Mouse (Mus musculus) lung, postnatal 14 days (tissue): Measurements from ENCODE around the gene Ocel1.

ENCODE experiments used
- DNase-seq: peaks from one replicate; pipeline ENCODE4 v3.0.0; 2021

Gene Ocel1

DNA sequence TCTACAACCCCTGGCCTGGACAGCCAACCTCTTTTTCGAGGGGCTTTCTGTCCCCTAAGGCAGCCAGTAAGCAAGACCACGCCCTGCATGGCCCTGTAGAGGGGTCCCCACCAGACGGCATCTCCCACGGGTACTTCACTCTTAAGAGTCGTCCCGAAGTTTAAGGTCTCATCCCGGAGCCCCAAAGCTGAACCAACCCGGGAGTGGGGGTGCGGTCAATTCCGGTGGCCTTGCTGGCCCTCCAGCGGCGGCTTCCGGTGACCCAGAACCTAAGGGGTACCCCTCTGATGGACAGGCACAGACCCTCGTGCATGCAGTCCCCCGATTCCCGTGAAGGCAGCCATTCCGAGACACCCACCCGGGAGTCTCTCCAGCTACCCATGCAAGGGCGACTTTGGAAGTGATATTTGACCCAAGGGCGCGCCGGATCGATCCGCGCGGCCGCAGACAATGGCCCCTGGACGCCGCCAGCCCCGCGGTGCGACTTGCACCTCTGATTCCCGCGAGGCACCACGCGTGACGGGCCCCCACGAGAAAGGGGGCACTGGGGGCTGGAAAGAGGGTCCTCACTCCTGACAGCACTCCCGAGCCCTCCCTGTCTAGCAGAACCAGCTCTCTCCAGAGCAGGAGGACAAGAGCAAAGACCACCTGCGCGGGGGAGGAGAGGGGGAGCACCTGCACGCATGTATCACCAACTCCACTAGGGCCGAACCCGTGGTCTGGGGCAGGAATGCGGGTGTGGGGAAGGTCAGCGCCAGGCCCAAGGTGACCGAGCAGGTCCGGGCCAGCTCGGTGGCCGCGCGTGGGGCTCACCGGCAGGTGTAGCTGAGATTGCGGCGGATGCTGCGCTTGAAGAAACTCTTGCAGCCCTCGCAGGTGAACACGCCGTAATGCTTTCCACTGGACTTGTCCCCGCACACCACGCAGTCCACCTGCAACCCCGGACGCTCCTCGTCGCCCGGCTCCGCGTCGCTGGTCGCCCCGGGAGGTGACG, 9.4 kb downstream of the Ocel1 start:
- no peak for DNase-seq

DNA sequence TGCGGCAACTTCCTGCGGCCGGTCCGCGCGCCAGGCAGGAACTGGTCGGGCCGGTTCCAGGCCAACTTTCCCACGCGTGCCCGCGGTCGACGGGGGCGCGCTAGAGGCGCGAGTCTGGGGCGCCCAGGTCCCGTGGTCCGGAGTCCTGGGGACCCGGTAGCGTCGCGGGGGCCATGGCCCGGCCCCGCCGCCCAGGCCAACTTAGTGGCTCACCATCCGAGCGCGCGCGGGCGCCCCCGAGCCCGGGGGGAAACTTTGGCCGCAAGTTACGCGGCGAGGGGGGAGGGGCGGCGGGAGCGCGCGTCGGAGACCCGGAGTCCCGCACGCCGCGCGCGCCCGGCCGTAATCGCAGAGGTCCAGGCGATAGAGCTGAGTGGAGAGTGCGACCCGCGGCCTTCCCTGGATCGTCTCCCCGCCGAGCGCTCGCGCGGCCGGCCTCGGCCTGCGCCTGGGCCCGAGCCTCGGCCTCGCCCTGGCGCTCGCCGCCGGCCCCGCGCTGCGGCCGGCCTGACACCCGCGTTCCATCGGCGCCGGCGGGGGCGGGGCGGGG, 10.4 kb downstream of the Ocel1 start, which contains the start of gene Nr2f6:
Nr2f6 (minus strand) TSS at position 540 of the 550 bp plus-strand sequence.
- DNase-seq = peak; percentile 82

DNA sequence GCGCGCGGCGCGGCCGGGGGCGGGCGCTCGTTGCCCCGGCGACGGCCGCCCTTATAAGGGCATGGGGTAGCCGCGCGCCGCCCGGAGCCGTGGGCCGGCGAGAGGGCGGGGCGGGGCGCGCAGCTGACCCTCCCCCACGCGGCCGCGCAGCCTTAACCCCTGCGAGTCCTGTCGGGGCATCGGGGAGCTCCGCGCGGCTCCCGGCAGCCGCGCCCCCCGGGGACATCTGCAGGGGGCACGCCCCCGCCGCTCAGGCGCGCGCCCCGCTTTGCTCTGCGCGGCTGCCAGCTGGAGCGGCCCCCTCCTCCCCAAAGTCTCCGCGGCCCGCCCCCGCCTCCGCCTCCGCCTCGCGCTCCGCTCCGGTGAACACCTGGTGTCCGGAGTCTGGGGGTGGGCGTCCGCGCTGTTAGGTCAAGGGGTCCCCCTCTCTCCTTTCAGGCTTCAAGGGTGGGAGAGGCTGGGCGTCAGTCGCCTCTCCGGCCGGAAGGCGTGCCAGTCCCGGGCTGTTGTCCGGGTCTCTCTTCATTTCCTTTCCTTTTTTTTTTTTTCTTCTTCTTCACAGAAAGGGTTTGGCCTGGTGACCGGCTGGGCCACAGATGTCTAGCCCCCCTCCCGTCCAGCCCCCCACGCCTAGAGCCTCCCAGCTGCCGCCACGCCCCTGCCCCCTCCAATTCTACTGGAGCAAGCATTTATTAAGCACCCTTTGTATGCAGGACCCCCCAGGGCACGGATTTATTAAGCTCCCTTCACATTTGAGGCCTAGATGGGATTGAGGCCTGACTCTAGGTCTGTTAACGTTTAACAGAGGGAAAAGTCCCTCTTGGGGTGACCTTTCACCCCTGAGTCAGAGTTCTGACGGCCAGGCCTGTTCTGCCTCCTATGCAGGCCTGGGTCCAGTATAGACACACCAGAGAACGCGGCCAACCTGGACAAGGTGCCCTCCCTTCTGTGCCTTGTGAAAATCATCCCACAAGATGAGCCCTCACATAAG, 11.2 kb downstream of the Ocel1 start:
- DNase-seq = peak; percentile 89

DNA sequence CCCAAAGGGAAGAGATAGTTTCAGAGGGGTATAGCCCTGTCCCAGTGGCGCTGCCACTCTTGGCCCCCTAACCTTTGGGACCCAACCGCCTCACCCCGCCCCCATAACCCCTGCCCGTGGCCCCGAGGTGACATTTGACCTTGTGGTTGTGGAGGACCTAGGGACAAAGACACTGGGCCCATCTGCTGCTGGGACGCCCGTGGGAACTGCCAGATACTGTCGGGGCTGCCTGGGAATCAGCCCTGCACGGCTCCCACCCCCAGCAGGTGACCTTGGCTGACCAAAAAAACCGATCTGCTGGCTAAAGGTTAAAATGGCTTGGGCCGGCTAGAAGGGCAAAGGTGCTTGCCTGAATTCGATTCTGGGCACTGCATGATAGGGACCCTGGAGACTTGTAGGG, 12.3 kb downstream of the Ocel1 start:
- DNase-seq = no peak

DNA sequence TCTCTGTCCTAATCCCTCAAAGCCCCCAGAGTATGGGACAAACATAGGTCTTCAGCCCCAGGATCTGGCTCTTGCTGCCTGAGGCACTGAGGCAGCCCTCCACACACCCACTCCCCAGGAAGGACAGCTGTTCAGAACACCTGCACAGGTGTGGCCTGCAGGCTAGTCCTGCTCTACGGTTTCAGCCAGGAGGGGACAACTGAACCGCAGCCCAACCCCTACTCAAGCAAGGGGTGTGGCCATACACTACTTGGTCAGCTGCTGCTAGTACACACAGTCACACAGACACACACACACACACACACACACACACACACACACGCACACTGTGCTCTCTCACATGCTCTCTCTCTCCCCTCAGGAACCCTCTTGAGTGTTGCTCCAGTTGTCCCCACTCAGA, 12.8 kb downstream of the Ocel1 start:
- DNase-seq = no peak

DNA sequence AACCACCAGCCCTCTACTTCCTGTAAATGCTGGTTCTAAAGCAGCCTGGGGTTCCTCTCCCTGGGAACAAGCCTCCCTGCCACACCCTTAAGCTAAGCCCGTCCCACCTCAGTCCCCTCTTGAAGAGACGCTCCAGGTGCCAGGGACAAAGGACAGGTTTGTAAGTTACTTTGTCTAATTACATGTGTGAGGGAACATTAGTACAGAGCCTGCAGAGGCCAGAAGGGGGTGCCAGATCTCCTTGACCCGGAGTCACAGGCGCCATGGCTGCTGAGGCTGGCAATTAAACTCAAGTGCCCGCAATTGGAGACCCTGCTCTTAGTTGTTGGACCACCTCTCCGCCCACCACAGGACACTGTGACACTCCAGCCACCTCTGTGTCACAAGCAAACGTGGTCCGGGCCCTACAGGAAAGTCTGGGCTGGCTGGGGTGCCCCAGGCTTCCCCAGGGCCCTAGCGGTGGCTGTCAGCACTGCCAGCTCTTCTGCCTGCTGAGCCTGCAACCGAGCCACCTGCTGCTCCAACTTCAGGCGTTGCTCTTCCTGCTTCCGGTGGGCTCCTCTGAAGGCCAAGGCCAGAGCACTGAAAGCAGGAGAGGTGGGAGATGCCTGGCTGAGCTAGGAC, 14.2 kb downstream of the Ocel1 start:
- DNase-seq = no peak

DNA sequence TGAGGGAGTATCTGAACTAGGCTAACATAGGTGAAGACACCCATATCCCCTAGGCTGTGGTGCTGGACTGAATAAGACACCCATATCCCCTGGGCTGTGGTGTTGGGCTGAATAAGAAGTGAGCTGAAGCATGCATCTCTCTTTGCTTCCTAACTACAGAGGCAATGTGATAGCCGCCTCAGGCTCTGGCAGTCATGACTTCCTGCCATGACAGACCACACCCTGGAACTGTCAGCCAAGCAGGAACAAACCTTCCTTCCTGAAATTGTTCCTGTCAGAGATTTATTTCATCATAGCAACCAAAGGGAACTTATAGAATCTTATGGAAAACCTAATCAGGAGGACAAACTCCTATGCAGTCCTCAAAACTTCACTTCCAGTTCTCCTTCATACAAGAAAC, 17.2 kb downstream of the Ocel1 start:
- no peak for DNase-seq

DNA sequence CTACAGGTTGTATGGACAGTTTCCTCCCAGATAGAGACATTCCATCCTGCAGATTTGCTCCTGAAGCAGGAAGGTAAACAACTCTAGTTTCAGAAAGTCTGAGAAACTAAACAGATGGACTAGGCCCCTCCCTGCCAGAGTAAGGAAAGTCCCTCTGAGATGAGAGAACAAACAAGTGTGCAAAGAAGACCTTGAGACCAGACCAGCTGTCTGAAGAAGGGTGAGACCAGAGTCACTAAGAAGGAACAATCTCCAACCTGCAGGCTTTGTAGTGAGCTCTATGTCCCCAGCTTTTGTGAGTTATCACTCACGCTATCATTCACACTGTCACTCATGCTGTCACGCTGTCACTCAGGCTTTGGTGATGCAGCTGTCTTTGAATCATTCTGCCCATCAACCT, 20.6 kb downstream of the Ocel1 start:
- no peak for DNase-seq

DNA sequence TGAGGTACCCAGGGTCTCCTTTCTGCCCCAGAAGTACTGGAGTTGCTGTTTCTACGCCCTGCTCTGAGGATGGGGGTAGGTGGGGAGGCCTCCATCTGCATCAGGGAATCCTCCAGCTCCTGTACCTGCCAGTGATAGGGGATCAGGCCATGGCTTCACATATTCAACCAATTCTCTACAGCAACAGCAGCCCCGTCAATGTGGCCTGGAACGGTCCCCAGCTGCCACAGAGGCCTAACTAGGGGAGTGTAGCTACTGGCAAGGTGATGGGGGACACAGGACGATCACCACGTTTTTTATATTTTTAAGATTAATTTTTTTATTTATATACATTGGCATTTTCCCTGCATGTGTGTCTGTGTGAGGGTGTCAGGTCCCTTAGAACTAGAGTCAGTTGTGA, 21.3 kb downstream of the Ocel1 start:
- no peak for DNase-seq

DNA sequence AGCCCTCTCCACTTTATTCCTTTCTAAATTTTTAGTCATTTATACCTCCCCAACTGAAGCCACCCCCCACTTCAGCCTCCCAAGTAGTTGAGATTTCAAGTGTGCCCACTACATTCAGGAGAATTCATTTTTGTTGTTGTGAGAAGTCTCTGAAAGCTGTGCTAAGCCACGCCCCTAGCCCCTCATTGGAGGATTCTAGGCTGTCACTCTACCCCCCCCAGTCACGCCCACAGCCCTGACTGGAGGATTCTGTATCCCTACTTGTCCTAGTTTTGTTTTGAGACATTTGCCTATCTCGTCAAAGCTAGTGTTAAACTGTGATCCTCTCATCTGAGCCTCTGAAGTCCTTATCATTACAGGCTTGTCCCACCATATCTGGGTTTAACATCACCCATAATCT, 21.8 kb downstream of the Ocel1 start:
- DNase-seq = peak; percentile 61

DNA sequence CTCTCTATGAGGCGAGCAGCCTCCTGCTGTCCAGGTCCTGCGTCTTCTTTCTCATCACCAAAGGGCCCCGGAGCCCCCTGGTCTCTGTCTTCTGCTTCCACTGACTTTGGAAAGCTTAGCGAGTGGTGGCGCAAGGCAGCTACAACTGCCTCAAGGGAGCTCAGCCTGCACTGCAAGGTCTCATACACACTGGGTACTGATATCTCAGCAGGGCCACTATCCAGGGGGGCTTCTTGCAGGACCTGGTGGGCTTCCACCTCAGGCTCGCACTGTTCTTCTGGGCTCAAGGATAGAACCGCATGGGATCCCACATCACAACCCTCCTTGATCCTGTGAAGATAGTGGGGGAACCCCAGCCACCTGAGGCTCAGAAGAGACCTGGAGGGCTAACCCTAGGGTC, 23.4 kb downstream of the Ocel1 start:
- DNase-seq = no peak

DNA sequence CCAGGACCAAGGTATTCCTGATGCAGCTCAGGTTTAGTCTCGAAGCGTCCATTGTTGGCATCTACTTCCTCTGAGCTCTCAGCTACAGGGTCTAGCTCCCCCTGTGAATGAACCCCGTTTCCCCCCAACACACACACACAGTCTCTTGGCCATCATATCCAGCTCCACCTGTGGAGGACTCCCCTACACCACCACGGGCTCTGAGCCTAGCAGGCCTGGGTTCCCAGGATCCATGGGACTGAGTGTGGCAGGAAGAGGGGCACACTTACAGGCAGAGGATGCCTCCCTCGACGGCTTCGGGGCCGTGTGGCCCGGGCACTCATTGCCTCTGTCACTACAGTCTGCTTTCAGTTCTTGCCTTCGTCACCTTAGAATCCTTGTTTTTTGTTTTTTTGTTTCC, 24.0 kb downstream of the Ocel1 start:
- DNase-seq = no peak

DNA sequence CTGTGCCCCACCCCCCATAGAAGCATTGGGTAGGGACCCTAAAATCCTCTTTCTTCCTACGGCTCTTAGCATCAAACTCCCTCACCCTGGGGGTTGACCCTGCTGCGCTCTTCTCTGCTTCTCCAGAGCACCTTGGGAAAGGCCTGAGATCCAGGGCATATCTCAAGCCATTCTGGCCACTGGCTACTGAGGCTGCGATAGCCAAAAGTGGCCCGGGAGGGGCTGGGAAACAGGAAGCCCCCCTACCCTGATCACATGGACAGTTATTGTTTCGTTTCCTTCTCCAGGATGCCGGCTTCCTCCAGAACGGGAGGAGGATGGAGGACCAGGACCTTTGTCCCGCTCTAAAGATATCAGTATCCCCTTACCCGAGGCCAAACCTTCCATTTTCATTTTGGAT, 24.5 kb downstream of the Ocel1 start, which contains the start of gene Ushbp1:
Ushbp1 (minus strand) TSS at position 174 of the 400 bp plus-strand sequence.
- DNase-seq = peak; percentile 58

DNA sequence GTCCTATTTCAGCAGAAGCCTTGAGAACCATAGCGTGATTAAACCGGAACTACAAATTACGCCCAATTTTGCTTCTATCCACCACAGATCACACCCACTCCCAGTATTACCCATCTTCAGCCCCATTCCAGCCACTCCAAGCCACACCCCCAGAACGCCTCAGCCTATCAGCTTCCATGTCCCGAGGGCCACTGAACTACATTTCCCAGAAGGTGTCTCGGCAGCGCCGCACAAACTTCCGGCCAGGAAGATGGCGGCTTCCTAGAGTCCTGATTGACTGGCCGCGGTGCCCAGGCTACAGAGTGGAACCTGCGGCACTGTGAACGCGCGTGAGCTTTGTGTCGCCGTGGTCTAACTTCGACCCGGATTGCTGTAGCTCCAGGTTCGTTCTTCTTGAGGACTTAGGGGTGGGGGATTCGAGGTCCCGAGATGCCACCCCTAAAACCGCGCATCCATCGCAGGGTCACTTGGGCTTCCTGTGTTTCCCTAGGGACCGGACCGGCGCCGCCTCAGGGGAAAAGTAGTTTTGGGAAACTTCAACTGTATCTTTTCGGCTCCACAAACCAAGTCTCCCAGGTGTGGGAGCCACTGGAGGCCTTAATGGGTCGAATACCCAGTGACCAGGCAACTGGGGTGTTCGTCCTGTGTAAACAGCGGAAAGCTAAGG, 25.7 kb downstream of the Ocel1 start, which contains the start of gene Babam1:
Babam1 (plus strand) TSS at position 223 of the 667 bp plus-strand sequence.
- peak; percentile 91 for DNase-seq

DNA sequence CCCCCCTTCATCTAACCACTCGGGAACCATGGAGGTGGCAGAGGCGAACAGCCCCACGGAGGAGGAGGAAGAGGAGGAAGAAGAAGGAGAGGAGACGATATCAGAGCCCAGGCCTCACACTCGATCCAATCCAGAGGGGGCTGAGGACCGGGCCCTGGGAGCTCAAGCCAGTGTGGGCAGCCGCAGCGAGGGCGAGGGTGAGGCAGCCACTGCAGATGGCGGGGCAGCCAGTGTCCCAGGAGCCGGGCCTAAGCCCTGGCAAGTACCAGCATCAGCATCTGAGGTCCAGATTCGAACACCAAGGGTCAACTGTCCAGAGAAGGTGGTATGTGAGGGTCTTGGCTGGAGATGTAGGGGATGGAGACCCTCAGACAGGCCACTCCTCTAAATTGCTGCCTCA, 26.6 kb downstream of the Ocel1 start:
- DNase-seq = no peak

DNA sequence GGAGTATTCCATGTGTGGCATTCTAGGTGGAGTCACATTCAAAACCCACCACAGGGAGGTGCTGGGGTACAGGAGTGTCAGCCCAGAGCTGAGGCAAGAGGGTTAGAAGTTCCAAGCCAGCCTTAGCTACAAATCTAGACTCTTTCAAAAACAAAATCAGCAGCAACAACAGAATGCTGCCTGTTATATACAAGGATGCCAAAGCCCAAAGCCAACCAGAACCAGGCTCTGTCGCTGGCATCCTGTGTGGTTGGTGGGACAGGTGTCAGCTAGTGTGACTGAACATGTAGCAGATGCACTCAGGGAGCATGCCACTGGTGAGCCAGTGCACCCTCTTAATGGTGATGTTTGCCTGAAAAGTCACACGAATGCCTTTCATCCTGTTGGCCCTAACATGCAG, 29.7 kb downstream of the Ocel1 start:
- DNase-seq = no peak

DNA sequence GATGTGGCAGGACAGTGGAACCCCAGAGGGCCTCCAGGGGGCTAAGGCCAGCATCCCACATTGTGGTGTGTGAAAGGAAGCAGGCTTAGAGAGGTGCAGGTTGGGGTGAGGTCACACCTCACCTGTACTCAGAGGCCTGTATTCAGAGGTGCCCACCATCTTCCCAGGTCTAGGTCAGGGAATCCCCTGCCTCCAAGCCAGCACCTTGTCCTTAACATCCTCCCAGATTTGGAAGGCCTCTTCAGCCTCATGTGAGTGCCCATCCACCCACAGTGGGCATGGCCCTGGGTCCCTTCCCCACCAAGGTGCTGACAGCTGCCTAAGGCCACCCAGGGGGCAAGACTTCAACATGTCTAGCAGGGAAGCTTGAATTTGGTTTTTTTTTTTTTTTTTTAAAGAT, 30.4 kb downstream of the Ocel1 start:
- DNase-seq = no peak

DNA sequence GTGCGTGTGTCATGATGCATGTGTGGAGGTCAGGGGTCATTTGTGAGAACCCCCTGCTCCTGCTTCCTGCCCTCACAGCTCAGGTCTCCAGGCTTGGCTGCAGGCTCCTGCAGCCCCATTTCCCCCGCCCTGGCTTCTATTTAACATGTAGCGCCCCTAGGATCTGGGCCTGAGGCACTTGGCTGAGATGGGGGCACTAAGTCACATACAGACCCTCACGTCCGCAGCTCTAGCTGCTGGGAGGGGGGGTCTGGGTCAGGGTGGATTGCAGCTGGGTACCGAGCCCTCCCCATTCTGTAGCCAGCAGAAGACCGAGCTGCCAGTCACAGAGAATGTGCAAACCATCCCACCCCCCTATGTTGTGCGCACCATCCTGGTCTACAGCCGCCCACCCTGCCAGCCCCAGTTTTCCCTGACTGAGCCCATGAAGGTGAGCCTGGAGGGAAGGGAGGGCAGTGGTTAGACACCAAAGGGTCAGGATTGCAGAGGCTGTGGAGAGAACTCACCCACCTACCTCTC, 31.4 kb downstream of the Ocel1 start:
- DNase-seq = no peak

DNA sequence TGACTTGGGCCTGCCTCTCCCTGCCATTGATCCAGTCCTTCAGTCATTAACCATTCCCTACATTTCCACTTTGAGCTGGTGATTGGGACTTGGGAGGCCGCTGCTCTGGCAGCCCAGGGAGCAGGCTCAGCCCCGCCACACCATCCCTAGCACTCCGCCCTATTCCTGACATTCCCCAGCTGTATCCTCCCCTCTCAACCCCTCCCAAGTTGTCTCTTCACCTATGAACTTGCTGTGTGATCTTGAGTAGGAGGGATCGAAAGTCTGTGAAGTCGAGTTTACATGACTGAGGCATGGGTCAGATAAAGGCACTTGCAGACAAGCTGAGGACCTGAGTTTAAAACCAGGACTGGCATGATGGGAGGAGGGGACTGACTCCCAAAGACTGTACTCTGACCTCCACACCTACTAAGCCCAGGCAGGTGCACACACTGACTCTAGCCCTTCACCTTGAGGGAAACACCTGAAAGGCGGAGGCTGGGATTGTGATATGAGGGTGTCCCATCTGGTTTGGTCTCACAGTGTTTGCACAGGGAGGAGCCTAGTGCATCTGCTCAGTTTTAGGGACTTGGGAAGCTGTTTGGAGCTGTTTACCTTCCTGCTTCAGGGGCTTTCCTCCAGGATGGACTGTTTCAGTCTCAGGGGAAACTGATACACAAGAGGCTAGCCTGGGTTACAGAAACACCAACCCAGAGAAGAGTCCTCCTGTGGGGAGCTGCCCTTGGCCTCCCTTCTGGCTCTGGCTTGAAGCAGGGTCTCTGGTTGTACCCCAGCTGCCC, 32.2 kb downstream of the Ocel1 start:
- DNase-seq = no peak

DNA sequence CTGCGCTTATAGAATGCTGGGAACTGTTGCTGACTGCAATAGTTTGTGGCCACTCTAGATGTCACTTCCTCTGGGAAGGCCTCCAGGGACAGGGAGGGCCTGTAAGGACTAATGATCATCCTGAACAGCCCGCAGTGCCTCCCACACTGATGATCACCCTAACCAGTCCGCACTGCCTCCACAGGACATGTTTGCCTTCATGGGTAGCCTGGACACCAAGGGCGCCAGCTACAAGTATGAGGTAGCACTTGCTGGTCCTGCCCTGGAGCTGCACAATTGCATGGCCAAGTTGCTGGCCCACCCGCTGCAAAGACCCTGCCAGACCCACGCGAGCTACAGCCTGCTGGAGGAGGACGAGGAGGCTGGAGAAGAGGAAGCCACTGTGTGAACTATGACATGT, 32.9 kb downstream of the Ocel1 start:
- no peak for DNase-seq

DNA sequence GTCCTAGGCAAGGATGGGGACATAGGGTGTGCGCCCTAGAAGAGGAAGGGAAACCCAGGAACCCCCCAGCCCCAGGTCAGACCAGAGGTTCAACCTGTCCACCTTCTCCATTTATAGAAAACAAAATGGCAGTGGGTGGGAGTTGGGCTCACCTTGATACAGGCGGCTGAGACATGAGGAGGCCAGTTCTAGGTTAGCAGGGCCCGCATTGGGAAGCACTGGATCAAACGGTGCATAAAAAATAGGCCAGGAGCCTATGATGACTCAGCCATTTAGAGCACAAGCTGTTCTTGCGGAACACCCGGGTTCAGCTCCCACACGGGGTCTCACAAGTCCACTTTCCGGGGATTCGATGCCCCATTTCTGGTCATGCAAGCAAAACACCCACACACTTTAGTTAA, 33.9 kb downstream of the Ocel1 start:
- DNase-seq = no peak
